Mouse (Mus musculus) brown adipose tissue, adult 24 weeks (tissue): ENCODE measurements around the gene Cacng4. TPM values are rescaled to one million over a fixed set of nuclear protein-coding genes. Genes with fewer than 3 reads are reported as not detected.

Source experiments
- H3K27ac ChIP-seq: fragments of 200-500 bp; replicated peaks from 2 replicates; pipeline ENCODE4 v1.5.1; 2012; ENCODE audit warnings: low read depth, mild to moderate bottlenecking, low read length
- H3K4me1 ChIP-seq: fragments of 200-500 bp; 2 replicates; pipeline ENCODE4 v1.6.1; 2012; ENCODE audit warnings: low read length, mixed read lengths; ENCODE audit not compliant: control insufficient read depth, insufficient read depth, insufficient read length
- H3K4me3 ChIP-seq: fragments of 200-500 bp; 2 replicates; pipeline ENCODE4 v1.5.1; 2012; ENCODE audit warnings: low read depth, mild to moderate bottlenecking, low read length, moderate library complexity; ENCODE audit not compliant: insufficient read depth
- polyA plus RNA-seq: library from polyadenylated mRNA; stranded (reverse); fragments of >200 nt; gene quantifications from 2 replicates; pipeline ENCODE4 v1.2.4, GENCODE M21; 2012; ENCODE audit not compliant: missing spikeins, insufficient read depth, insufficient read length

The Cacng4 gene
- polyA plus RNA-seq, 1 experiment: not detected

DNA sequence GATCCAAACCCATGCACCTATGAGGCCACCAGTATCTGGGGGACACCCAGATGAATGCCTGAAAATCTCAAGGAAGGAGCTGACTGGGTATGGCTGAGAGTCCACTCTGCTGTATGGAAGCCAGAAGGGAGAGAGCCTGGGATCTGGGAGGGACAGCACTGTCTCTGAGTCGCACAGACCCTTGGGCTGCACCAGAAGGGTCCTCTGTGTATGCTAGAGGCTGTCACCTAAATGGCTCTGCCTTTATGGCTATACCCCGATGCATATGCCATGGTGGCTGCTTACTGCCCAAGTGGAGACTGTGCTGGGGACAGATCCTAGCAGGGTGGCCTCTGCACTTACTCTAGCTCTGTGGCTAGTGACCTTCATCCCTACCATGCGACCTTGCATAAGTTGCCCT, 8.6 kb downstream of the Cacng4 start:
- H3K4me3 ChIP-seq: no peak overlapping the region
- H3K4me1 ChIP-seq: no peaks in the 10 kb centered on the region
- H3K27ac ChIP-seq: no peak overlapping the region

DNA sequence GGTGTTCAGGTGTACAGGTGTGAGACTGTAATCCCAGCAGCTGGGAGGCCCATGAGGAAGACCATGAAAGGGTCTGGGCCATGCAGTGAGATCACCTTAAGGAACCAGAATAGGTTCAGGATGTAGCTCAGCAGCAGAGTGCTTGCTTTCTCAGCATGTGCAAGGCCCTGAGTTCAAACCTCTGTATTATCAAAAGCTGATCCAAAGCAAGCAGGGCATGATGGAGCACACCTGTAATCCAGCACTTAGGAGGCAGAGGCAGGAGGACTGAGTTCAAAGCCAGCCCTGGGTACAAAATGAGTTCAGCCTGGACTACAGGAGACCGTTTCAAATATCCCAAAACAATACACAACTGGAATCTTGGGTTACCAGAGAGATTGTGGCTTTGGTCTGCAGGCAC, 9.1 kb downstream of the Cacng4 start:
- H3K4me1 ChIP-seq: no peaks in the 10 kb centered on the region
- no peak overlapping the region for H3K27ac ChIP-seq
- H3K4me3 ChIP-seq: no peak overlapping the region

DNA sequence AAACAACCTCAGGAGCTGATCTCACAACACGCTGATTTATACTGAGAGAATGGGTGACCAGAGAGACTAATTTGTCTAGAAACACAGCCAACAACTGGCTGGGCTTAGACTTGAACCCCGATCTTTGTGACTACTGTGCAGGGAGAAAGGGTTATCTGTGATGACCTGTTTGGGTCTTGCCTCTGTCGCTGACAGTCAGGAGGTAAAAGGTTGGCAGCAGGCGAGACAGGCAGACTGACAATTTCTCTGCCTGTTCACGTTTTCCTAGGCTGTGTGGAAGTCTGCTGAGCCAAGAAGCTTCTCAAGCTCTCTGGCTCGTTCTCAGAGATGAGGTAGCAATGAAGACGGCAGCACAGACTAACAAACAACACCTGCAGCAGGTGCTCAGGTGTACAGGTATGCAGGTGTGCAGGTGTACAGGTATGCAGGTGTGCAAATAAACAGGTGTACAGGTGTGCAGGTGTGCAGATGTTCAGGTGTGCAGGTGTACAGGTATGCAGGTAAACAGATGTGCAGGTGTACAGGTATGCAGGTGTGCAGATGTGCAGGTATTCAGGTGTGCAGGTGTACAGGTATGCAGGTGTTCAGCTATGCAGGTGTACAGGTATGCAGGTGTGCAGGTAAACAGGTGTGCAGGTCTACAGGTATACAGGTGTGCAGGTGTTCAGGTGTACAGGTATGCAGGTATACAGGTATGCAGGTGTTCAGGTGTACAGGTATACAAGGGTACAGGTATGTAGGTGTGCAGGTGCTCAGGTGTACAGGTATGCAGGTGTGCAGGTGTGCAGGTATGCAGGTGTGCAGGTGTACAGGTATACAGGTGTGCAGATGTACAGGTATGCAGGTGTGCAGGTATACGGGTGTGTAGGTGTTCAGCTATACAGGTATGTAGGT, 10.2 kb downstream of the Cacng4 start:
- H3K4me3 ChIP-seq: no peak overlapping the region
- no peak overlapping the region for H3K27ac ChIP-seq
- H3K4me1 ChIP-seq: no peaks in the 10 kb centered on the region

DNA sequence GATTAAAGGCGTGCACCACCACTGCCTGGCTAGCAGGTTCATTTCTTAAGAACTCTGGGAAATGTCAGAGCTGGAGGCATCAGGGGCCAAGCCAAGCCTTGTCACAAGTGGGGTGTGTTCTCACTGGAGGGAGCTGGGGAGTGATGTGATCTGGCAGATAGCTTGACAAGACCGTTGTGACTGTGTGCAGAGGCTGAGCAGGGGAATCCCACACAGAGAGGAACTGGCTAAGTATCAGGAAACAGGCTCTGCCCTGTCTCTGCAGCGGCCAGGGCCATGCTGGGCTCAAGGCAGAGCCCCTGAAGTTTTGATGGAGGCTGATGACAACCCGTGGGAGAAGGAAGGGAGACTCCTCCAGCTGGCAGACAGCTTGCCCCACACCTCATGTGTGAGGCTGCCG, 11.8 kb downstream of the Cacng4 start:
- Histone ChIP-seq H3K4me1 (no peaks in the 10 kb centered on the region), H3K27ac (no peak overlapping the region), H3K4me3 (no peak overlapping the region)

DNA sequence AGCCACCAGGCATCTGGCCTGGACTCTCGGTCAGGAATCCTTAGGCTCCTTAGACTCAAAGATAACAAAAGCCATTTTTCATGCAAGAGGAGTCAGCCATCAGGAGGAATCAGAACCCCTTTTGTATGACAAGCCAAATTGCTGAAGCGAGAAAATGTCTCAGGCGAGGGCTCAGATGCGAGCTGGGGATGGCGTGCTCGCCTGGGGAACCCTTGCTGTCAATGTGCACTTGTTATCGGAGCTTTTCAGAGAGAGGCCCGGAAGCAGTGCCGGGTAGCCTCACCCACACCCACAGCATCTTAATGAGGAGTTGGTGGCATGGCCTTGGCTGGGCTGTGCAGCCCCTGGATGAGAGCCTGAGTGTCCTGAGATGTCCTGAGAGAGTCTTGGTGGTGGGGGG, 15.5 kb downstream of the Cacng4 start:
- Histone ChIP-seq H3K27ac (no peak overlapping the region), H3K4me1 (no peaks in the 10 kb centered on the region), H3K4me3 (no peak overlapping the region)

DNA sequence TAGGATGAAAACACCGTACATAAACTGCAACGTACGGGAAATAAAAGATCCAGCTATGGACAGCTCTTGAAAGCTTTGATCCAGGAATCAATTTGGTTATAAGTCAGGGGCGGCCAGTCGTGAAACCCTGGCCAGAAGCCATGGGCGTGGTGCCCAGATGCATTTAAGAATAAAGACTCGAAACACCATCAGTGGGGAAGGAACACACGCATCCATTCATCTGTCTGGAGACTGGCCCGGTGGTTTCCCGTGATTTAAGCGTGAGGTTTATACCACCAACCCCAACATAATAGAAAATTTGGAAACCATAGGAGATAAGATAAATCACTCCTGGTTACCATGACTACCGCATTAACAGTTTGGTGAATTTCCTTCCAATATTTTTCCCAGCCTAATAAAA, 16.9 kb downstream of the Cacng4 start:
- Histone ChIP-seq H3K4me1 (no peaks in the 10 kb centered on the region), H3K4me3 (no peak overlapping the region), H3K27ac (no peak overlapping the region)

DNA sequence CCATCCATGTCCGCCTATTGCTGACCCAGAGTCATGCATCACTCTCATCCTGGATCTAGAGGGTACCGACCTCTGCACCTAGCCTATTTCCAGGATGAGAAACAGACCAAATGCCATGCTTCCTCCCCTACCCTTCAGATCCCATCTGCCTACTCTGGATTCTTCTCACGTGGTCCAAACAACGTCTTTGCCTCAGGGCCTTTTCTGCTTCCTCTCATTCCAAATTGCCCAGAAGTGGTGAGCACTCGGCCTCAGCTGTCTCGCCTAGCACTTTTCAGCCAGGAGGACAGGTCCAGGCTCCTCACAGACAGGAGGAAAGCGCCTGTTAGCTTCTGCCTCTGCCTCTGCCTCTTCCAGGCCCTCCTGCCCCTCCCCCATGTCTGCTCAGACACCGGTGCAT, 21.0 kb downstream of the Cacng4 start:
- Histone ChIP-seq H3K4me1 (no peaks in the 10 kb centered on the region), H3K27ac (no peak overlapping the region)

DNA sequence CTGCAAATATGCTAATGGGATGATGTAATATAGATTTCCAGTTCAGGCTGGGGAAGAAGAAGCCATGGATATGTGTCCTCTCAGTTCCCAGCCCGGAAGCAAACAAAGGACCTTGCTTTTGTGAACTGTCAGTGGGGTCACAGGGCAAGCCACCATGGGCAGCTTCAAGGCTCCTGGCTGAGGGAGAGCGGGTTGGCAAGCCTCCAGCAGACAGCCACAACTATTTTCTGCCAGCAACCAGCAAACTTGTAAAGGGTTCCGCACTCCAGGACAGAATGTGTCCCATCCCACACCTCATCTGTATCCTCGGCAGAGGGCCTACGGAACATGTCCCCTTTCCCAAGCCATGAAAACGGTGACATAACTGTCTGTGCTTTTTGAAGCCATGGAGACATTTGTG, 22.4 kb downstream of the Cacng4 start:
- no peak overlapping the region for H3K27ac ChIP-seq
- H3K4me1 ChIP-seq: no peaks in the 10 kb centered on the region
- no peak overlapping the region for H3K4me3 ChIP-seq

More for the DNA sequence above, 21.0 kb downstream of the Cacng4 start:
- no peak overlapping the region for H3K4me3 ChIP-seq

DNA sequence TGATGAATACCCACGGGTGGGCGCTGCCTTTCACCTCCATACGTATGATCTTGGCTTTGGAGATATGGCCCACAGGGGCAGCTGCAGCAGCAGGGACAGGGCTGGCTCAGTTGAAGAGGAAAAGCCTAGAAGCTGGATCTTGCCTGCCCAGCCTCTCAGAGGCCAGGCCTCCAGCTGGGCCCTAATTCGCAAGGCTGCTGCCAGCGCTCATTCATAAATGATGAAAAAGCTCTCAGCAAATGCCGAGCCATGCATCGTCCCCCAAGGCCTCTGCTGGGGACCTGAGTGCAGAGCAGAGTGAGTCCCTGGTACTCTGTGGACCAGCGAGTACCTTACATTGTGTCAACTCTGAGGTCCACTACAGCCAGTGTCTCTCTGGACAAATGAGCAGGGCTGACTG, 26.0 kb downstream of the Cacng4 start:
- H3K27ac ChIP-seq: no peak overlapping the region
- no peaks in the 10 kb centered on the region for H3K4me1 ChIP-seq
- H3K4me3 ChIP-seq: no peak overlapping the region

DNA sequence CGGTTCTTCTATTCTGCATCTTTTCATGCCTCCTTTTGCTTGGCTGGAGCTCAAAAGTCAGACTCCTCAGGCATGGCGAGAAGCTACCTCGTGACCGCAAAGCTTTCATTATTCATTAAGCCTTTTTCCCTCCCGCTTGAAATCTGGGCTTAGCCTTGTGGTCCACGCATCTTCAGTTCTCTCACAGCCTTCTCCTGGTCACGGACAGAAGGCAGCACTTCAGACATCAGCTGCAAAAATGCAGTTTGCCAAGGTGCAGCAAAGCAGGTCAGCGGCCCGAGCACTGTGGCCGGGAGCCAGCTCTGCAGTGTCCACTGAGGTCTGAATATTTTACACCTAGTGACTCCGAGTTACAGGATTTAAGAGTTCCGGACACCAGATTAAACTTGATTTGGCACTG, 27.4 kb downstream of the Cacng4 start:
- no peaks in the 10 kb centered on the region for H3K4me1 ChIP-seq

DNA sequence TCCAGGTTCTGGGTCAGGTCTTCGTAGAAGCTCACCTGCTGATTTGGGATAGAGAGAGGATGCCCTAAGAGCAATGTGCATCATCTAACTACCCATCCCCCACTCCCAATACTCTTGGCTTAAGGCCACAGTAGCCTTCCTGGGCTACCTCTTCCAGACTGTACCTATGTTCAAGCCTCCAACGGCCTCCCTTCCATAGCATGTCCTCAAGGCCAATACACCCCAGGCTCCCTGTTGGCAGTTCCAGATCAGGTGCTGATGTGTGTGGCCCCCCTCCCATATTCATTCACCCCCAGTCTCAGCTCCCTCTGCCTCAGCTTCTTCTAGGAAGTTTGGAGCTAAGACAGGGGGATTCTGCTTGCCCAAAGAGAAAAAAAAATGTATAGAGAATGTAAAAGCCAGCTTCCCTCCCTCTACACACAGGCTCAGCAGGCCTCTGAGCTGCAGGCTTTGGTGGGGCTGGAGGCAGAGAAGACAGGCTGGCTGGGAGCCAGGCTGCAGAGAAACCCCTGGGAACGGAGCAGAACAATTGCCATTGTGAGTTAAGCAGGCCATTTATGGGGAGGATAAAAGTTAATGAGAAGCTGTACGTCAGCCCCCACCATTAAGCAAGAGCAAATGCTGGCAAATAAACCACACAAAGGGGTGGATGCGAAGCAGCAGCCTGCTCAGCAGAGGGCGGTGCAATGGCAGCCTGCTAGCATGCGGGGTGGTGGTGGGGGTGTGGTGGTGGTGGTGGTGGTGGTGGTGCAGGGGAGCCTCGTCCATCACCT, 31.5 kb downstream of the Cacng4 start:
- Histone ChIP-seq H3K4me1 (no peaks in the 10 kb centered on the region), H3K4me3 (no peak overlapping the region), H3K27ac (no peak overlapping the region)

More for the DNA sequence above, 27.4 kb downstream of the Cacng4 start:
- no peak overlapping the region for H3K4me3 ChIP-seq
- no peak overlapping the region for H3K27ac ChIP-seq

DNA sequence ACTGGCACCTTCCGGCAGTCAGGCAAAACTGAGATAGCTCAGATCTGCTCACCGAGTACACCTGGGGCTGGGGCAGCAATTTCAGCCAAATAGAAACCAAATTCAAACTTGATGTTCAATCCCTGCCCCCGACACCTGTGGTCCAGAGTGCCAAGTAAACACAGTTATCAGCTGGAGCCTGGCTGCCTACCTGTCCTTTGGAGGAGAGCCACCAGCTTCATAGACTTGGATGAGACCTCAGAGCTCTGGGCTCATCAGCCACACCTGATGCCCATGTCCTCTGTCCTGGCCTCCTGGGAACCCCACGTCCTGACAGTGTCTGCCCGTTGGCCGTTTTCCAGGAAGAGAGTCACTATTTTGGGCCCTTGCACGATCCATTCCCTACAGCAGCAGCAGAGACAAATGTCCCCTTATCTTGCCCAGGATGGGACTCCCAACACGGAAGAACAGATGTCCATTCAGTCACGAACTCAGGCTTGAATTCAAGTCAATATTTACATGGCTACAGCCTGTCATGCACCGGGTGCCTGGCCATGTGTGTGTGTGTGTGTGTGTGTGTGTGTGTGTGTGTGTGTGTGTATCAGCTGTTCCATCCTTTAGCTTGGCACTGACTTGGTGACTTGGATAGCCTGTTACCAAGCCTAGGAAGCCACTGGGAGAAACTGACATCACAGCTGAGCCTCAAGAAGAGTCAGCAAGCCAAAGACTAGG, 32.4 kb downstream of the Cacng4 start:
- Histone ChIP-seq H3K27ac (no peak overlapping the region), H3K4me1 (no peaks in the 10 kb centered on the region), H3K4me3 (no peak overlapping the region)

DNA sequence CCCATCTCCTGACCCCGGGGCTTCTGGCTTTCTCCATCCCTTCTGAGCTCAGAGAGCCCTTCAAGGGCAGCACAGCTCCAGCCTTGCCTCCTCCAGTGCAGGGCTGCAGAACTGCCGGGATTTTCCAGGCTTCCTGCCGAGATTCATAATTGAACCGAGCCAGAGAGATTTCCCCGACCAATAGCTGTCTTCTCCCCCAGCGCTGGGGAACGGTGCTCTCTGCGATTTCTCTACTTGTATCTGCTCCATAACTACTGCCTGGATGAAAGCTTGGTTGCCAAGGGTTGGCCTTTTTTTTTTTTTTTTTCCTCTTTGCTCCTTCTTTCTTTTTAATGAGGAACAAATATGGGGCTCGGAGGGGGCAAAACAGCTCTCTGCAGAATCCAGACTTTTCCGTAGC, 34.4 kb downstream of the Cacng4 start:
- H3K4me1 ChIP-seq: no peaks in the 10 kb centered on the region
- no peak overlapping the region for H3K27ac ChIP-seq
- H3K4me3 ChIP-seq: no peak overlapping the region

DNA sequence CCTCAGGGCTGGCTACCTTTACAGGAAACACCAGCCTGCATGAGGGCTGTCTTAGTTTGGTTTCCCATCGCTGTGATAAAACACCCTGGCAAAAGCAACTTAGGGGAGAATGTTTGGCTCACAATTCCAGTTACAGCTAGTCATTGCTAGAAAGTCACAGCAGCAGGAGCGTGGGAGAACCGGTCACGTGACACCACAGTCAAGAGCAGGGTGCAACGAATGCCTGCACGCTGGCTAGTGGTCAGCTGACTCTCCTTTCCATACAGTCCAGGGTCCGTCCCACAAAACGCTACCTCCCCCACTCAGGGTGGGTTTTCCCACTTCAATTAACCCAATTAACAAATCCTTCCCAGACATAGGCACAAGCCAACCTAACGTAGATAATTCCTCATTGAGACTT, 34.8 kb downstream of the Cacng4 start:
- Histone ChIP-seq H3K4me3 (no peak overlapping the region), H3K4me1 (no peaks in the 10 kb centered on the region), H3K27ac (no peak overlapping the region)

DNA sequence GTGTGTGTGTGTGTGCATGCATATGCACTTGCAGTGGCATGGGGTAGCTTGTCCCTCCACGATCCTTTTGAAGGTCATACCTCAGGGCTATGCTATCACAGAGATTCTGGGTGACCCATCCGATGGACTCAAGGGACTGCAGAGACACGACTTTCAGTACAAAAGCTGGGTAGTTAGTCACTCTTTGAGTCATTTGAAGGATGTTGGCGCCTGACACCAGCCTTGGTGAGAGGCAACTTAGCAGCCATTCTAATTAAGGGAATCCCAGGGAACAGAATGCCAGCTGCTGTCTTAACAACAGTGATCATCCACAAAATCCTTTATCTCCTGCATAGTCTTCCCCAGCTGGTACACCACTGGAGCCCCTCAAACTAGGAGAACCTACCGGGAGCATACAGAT, 45.2 kb downstream of the Cacng4 start:
- no peak overlapping the region for H3K4me3 ChIP-seq
- H3K27ac ChIP-seq: no peak overlapping the region
- no peaks in the 10 kb centered on the region for H3K4me1 ChIP-seq
